Mouse (Mus musculus) cerebellum, adult 2 months (tissue): ENCODE measurements around the gene Olfr143.

Experiments
- CTCF ChIP-seq: fragments of 200-500 bp; IDR thresholded peaks from 2 replicates; pipeline ENCODE4 v1.5.1; 2011; ENCODE audit warnings: low read depth, mild to moderate bottlenecking, control low read depth, low read length, moderate library complexity, borderline replicate concordance; ENCODE audit not compliant: insufficient read depth
- POLR2A ChIP-seq: fragments of 200-500 bp; IDR thresholded peaks from 2 replicates; pipeline ENCODE4 v1.6.1; 2011; ENCODE audit warnings: low read length, control low read depth, borderline replicate concordance; ENCODE audit not compliant: insufficient read depth

DNA sequence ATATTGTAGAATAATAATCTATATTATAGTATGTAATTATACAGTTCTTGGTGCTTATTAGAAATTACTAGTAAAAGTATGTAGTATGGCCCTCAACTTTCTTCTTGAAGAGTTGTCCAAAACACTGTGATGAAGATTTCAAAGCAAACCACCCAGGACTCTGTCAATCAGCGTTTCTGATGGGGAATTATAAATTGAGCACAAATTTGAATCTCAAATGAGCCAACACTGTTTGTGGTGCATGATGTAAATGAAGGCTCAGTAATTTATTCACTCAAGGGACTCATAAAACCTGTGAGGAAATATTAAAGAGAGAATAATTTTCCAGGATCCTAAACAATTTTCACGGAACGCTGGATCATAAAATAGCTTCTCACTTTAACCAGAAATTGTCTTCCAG is 44.5 kb upstream of the Olfr143 start, which contains the start of gene Olfr893:
- TF ChIP-seq CTCF (no peak), POLR2A (no peak)
